Mouse (Mus musculus): ENCODE measurements around the gene Iqcn. TPM values are rescaled to one million over a fixed set of nuclear protein-coding genes. Genes with fewer than 3 reads are reported as not detected.
A peak's percentile ranks its signal among the peaks of the same experiment; 100 is the strongest.

The Iqcn gene
- 0.05 TPM in 2 replicates for polyA plus RNA-seq (2014; fragmentation: Nextera tagmentation; extraction: Ambion mirVana)

GRCm38 (mm10) chr8:70703287-70703686, at the start of gene Iqcn:
Iqcn (plus strand) TSS chr8:70703457.
- Histone ChIP-seq H3K4me2 (ENCODE audit: low read length) (peak within 1 kb of the TSS; percentile 63; the same call in 1 of the 2 replicates), H3K4me3 (ENCODE audit: low read depth, low read length) (no peak within 1 kb of the TSS), H3K9me3 (ENCODE audit: control insufficient read depth, low read length) (no peaks in the 10 kb centered on the region), H3K27me3 (replicated peaks; ENCODE audit: control insufficient read depth, insufficient read depth, low read length) (no peaks in the 10 kb centered on the region), H3K27ac (ENCODE audit: low read depth) (peak within 1 kb of the TSS; percentile 16; the same call in 1 of the 2 replicates), H3K9ac (ENCODE audit: low read length) (no peak within 1 kb of the TSS), H3K36me3 (ENCODE audit: control insufficient read depth, insufficient read depth, low read length) (peaks cover 13% of the 10 kb centered on the region; the same call in 1 of the 2 replicates), H3K4me1 (replicated peaks; ENCODE audit: control insufficient read depth, insufficient read depth, low read length) (peaks cover 9% of the 10 kb centered on the region)
- 95% methylated on average over 3 of the region's 3 CpGs for WGBS
- DNase-seq (ENCODE audit: low spot score), result no peak
- ATAC-seq (replicated peaks; ENCODE audit: low FRiP score, low TSS enrichment, low read depth), result no peak

DNA sequence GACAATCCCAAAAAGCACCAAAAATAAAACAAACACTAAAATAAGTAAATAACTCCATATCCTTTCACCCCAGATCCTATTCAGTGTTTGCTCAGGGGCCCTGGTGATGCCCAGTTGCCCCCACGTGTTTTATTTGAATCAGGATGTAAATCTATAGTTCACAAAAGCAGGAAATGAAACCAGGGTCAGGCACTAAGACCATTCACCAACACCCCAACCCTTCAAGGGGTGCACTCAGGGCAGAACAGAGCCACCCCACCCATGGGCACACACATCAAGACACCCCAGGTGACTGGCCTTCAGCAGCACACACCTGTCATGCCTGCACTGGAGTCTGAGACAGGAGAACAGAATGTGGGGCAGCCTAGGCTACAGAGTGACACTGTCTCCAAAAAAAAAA, 49.1 kb upstream of the Iqcn start:
- no peak overlapping the region for H3K9ac ChIP-seq (ENCODE audit: low read length)
- H3K4me2 ChIP-seq (ENCODE audit: low read length), result no peak overlapping the region
- 70% methylated on average over 1 of the region's 1 CpGs for WGBS
- DNase-seq (ENCODE audit: low spot score) (no peak), ATAC-seq (replicated peaks; ENCODE audit: low FRiP score, low TSS enrichment, low read depth) (no peak)
- H3K36me3 ChIP-seq (ENCODE audit: control insufficient read depth, insufficient read depth, low read length), result peaks cover 66% of the 10 kb centered on the region
- no peak overlapping the region for H3K27ac ChIP-seq (ENCODE audit: low read depth)
- no peak overlapping the region for H3K4me3 ChIP-seq (ENCODE audit: low read depth, low read length)
- H3K9me3 ChIP-seq (ENCODE audit: control insufficient read depth, low read length), result no peaks in the 10 kb centered on the region
- peaks cover 22% of the 10 kb centered on the region for H3K4me1 ChIP-seq (replicated peaks; ENCODE audit: control insufficient read depth, insufficient read depth, low read length)
- H3K27me3 ChIP-seq (replicated peaks; ENCODE audit: control insufficient read depth, insufficient read depth, low read length), result no peaks in the 10 kb centered on the region

- Histone ChIP-seq H3K27me3 (replicated peaks; ENCODE audit: control insufficient read depth, insufficient read depth, low read length) (no peaks in the 10 kb centered on the region), H3K9me3 (ENCODE audit: control insufficient read depth, low read length) (no peaks in the 10 kb centered on the region), H3K27ac (ENCODE audit: low read depth) (no peak overlapping the region), H3K36me3 (ENCODE audit: control insufficient read depth, insufficient read depth, low read length) (peaks cover 59% of the 10 kb centered on the region), H3K4me2 (ENCODE audit: low read length) (no peak overlapping the region), H3K9ac (ENCODE audit: low read length) (no peak overlapping the region), H3K4me1 (replicated peaks; ENCODE audit: control insufficient read depth, insufficient read depth, low read length) (peaks cover 16% of the 10 kb centered on the region), H3K4me3 (ENCODE audit: low read depth, low read length) (no peak overlapping the region)
- DNase-seq (ENCODE audit: low spot score), result no peak
- no peak for ATAC-seq (replicated peaks; ENCODE audit: low FRiP score, low TSS enrichment, low read depth)
- WGBS, result 67% methylated on average over 2 of the region's 2 CpGs
These were observed 47.8 kb upstream of the Iqcn start for GRCm38 (mm10) chr8:70655469-70655868.

GRCm38 (mm10) chr8:70656193-70656790, 47.0 kb upstream of the Iqcn start:
- H3K36me3 ChIP-seq (ENCODE audit: control insufficient read depth, insufficient read depth, low read length), result peaks cover 50% of the 10 kb centered on the region

GRCm38 (mm10) chr8:70657214-70657613, 46.0 kb upstream of the Iqcn start:
- H3K4me3 ChIP-seq (ENCODE audit: low read depth, low read length), result no peak overlapping the region
- H3K9ac ChIP-seq (ENCODE audit: low read length), result no peak overlapping the region
- ATAC-seq (replicated peaks; ENCODE audit: low FRiP score, low TSS enrichment, low read depth), result no peak
- peaks cover 18% of the 10 kb centered on the region for H3K4me1 ChIP-seq (replicated peaks; ENCODE audit: control insufficient read depth, insufficient read depth, low read length)
- no peak overlapping the region for H3K27ac ChIP-seq (ENCODE audit: low read depth)
- H3K4me2 ChIP-seq (ENCODE audit: low read length), result no peak overlapping the region
- H3K9me3 ChIP-seq (ENCODE audit: control insufficient read depth, low read length), result no peaks in the 10 kb centered on the region
- 91% methylated on average over 3 of the region's 3 CpGs for WGBS
- peaks cover 42% of the 10 kb centered on the region for H3K36me3 ChIP-seq (ENCODE audit: control insufficient read depth, insufficient read depth, low read length)
- DNase-seq (ENCODE audit: low spot score), result no peak
- H3K27me3 ChIP-seq (replicated peaks; ENCODE audit: control insufficient read depth, insufficient read depth, low read length), result no peaks in the 10 kb centered on the region

More at GRCm38 (mm10) chr8:70656193-70656790, 47.0 kb upstream of the Iqcn start:
- H3K9ac ChIP-seq (ENCODE audit: low read length), result no peak overlapping the region
- no peaks in the 10 kb centered on the region for H3K9me3 ChIP-seq (ENCODE audit: control insufficient read depth, low read length)
- peak overlapping the region; percentile 5; the same call in 1 of the 2 replicates for H3K27ac ChIP-seq (ENCODE audit: low read depth)
- no peak overlapping the region for H3K4me2 ChIP-seq (ENCODE audit: low read length)
- no peak for DNase-seq (ENCODE audit: low spot score)
- ATAC-seq (replicated peaks; ENCODE audit: low FRiP score, low TSS enrichment, low read depth), result no peak
- H3K4me1 ChIP-seq (replicated peaks; ENCODE audit: control insufficient read depth, insufficient read depth, low read length), result peaks cover 18% of the 10 kb centered on the region
- H3K27me3 ChIP-seq (replicated peaks; ENCODE audit: control insufficient read depth, insufficient read depth, low read length), result no peaks in the 10 kb centered on the region
- 71% methylated on average over 13 of the region's 13 CpGs for WGBS
- H3K4me3 ChIP-seq (ENCODE audit: low read depth, low read length), result no peak overlapping the region

DNA sequence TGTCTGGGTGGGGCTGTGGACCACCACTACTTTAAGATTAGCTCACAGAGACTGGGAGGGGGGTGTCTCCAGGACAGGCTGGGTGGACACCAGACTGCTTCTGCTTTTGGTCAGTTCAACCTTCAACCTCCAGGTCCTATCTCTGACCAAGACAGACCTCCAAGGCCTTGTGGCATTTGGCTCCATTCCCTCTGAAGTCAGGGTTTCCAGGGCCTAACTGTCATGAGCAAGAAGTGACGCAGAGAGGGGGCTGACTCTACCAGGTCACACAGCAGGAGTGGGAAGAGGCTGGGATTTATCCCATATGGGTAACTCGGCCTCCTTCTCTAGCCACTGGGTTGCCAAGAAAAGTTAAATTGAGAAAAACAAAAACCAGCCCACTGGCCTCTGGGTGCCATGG, 45.5 kb upstream of the Iqcn start:
- H3K4me3 ChIP-seq (ENCODE audit: low read depth, low read length), result no peak overlapping the region
- 0 out of 2 replicates have a peak overlapping the region, but pooled peaks have one; percentile 10 for H3K9ac ChIP-seq (ENCODE audit: low read length)
- H3K4me2 ChIP-seq (ENCODE audit: low read length), result peak overlapping the region; percentile 97; the same call in 1 of the 2 replicates
- no peaks in the 10 kb centered on the region for H3K9me3 ChIP-seq (ENCODE audit: control insufficient read depth, low read length)
- DNase-seq (ENCODE audit: low spot score) (no peak), ATAC-seq (replicated peaks; ENCODE audit: low FRiP score, low TSS enrichment, low read depth) (no peak)
- no peaks in the 10 kb centered on the region for H3K27me3 ChIP-seq (replicated peaks; ENCODE audit: control insufficient read depth, insufficient read depth, low read length)
- H3K27ac ChIP-seq (ENCODE audit: low read depth), result no peak overlapping the region
- H3K4me1 ChIP-seq (replicated peaks; ENCODE audit: control insufficient read depth, insufficient read depth, low read length), result peaks cover 18% of the 10 kb centered on the region
- H3K36me3 ChIP-seq (ENCODE audit: control insufficient read depth, insufficient read depth, low read length), result peaks cover 37% of the 10 kb centered on the region
- WGBS, result 87% methylated on average over 2 of the region's 2 CpGs

DNA sequence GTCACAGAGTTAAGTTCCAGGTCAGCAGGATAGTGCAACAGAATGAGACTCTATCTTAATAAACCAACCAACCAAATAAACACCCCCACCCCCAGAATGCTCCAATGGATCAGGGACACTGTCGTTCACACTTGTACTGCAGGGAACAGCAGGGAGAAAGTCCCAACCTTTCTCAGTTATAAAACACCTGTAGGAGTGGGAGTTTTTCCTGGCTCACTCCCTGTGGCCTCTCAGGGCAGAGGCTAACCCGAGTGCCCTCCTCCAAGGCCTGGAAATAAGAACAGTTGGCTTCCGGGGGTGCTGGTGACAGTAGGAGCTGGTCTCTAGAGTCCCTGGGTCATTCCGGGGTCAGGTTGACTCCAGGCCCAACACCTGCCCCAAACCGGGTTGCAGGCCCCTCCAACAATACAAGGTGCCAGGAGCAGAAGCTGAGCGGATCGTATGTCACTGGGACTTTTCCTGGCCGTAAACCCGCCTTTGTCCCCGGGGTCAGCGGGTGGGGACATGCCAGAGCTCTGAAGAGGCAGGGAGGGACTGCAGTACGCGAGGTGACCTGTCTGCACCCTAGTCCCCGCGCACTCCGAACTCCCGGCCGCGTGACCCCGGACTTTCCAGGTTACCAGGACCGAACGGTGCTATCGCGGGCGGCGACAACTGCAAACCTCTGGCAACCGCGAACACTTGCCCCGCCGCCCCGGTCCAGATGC, 44.2 kb upstream of the Iqcn start:
- Histone ChIP-seq H3K36me3 (ENCODE audit: control insufficient read depth, insufficient read depth, low read length) (peaks cover 34% of the 10 kb centered on the region), H3K4me2 (ENCODE audit: low read length) (peak overlapping the region; percentile 97)
- ATAC-seq (replicated peaks; ENCODE audit: low FRiP score, low TSS enrichment, low read depth), result peak; percentile 57; the same call in 1 of the 2 replicates

DNA sequence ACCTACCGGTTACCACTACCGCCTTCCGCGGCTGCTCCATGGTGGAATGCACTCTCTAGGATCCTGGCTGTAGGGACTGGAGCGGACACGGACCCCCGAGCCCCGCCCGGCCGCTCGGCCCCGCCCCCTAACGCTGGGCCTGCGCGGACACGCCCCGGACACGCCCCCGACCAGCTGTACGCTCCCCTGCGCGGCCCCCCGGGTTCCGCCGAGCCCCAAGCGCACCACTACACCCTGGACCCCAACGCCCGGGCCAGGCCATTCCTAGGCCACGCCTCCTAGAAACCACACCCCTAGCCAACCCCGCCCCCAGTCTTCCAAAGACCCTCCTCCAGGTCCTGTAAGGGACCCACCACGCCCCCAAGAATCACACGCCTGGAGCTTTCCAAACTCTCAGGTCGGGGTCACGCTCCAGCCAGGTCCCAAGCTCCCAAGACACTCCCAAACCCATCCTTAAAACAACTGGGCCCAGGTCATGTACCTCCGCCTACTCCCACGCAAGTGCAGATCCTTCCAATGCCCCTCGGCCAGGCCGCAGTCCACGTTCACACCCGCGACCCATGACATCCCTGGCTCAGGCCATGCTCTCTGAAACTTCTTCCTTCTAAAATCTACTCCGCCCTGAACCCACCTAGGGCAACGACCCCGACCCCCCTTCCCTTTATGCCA, 43.5 kb upstream of the Iqcn start:
- WGBS, result 1% methylated on average over 44 of the region's 44 CpGs
- H3K4me1 ChIP-seq (replicated peaks; ENCODE audit: control insufficient read depth, insufficient read depth, low read length), result peaks cover 18% of the 10 kb centered on the region
- DNase-seq (ENCODE audit: low spot score) (peak; percentile 99), ATAC-seq (replicated peaks; ENCODE audit: low FRiP score, low TSS enrichment, low read depth) (peak; percentile 97)
- peak overlapping the region; percentile 97 for H3K4me2 ChIP-seq (ENCODE audit: low read length)
- H3K4me3 ChIP-seq (ENCODE audit: low read depth, low read length), result peak overlapping the region; percentile 78
- H3K9me3 ChIP-seq (ENCODE audit: control insufficient read depth, low read length), result no peaks in the 10 kb centered on the region
- H3K9ac ChIP-seq (ENCODE audit: low read length), result peak overlapping the region; percentile 75
- no peaks in the 10 kb centered on the region for H3K27me3 ChIP-seq (replicated peaks; ENCODE audit: control insufficient read depth, insufficient read depth, low read length)
- H3K36me3 ChIP-seq (ENCODE audit: control insufficient read depth, insufficient read depth, low read length), result peaks cover 29% of the 10 kb centered on the region
- peak overlapping the region; percentile 62 for H3K27ac ChIP-seq (ENCODE audit: low read depth)

More for the DNA sequence above, 44.2 kb upstream of the Iqcn start:
- DNase-seq (ENCODE audit: low spot score), result no peak
- peak overlapping the region; percentile 62 for H3K27ac ChIP-seq (ENCODE audit: low read depth)
- H3K9me3 ChIP-seq (ENCODE audit: control insufficient read depth, low read length), result no peaks in the 10 kb centered on the region
- peaks cover 18% of the 10 kb centered on the region for H3K4me1 ChIP-seq (replicated peaks; ENCODE audit: control insufficient read depth, insufficient read depth, low read length)
- H3K27me3 ChIP-seq (replicated peaks; ENCODE audit: control insufficient read depth, insufficient read depth, low read length), result no peaks in the 10 kb centered on the region
- 1% methylated on average over 31 of the region's 31 CpGs for WGBS
- peak overlapping the region; percentile 78 for H3K4me3 ChIP-seq (ENCODE audit: low read depth, low read length)
- peak overlapping the region; percentile 75 for H3K9ac ChIP-seq (ENCODE audit: low read length)

All from intestine, embryonic 14.5 days (tissue).